Mouse (Mus musculus) hindbrain, embryonic 16.5 days (tissue): ENCODE measurements around the gene Arhgef10l. TPM values are rescaled to one million over a fixed set of nuclear protein-coding genes. Genes with fewer than 3 reads are reported as not detected.

ENCODE experiments used
- ATAC-seq: fragments of 200-750 bp; cut with Nextera tagmentation; 2 replicates; pipeline ENCODE4 v1.8.0; 2017; ENCODE audit warnings: moderate TSS enrichment, moderate library complexity
- H3K27ac ChIP-seq: fragments of 300-500 bp; sonication (generic); 2 replicates; pipeline ENCODE4 v1.5.1; 2014; ENCODE audit warnings: low read depth, mild to moderate bottlenecking, control low read depth, low read length, moderate library complexity
- H3K27me3 ChIP-seq: fragments of 300-500 bp; sonication (generic); replicated peaks from 2 replicates; pipeline ENCODE4 v1.6.1; 2014; ENCODE audit warnings: low read length; ENCODE audit not compliant: control insufficient read depth, insufficient read depth
- H3K36me3 ChIP-seq: fragments of 300-500 bp; sonication (generic); 2 replicates; pipeline ENCODE4 v1.6.1; 2014; ENCODE audit warnings: mild to moderate bottlenecking, low read length, moderate library complexity, mixed read lengths; ENCODE audit not compliant: control insufficient read depth, insufficient read depth
- H3K4me1 ChIP-seq: fragments of 300-500 bp; sonication (generic); 2 replicates; pipeline ENCODE4 v1.6.1; 2014; ENCODE audit warnings: low read depth, low read length; ENCODE audit not compliant: control insufficient read depth, insufficient read depth
- H3K4me2 ChIP-seq: fragments of 300-500 bp; sonication (generic); 2 replicates; pipeline ENCODE4 v1.6.1; 2014; ENCODE audit warnings: mild to moderate bottlenecking, low read length, control low read depth, moderate library complexity
- H3K4me3 ChIP-seq: fragments of 300-500 bp; sonication (generic); 2 replicates; pipeline ENCODE4 v1.5.1; 2014; ENCODE audit warnings: mild to moderate bottlenecking, low read length, control low read depth, moderate library complexity
- H3K9ac ChIP-seq: fragments of 300-500 bp; sonication (generic); 2 replicates; pipeline ENCODE4 v1.6.1; 2014; ENCODE audit warnings: low read depth, mild to moderate bottlenecking, control low read depth, low read length, moderate library complexity
- H3K9me3 ChIP-seq: fragments of 300-500 bp; sonication (generic); 2 replicates; pipeline ENCODE4 v1.6.1; 2014; ENCODE audit warnings: mild to moderate bottlenecking, low read length, moderate library complexity; ENCODE audit not compliant: control insufficient read depth
- WGBS: fragments of 180-500 bp; shearing (Covaris S2); extraction: QIAGEN DNeasy Blood & Tissue Kit; methylation state at CpG from one replicate; pipeline ENCODE4 v1.1.7; 2014; 5-methylcytosine and 5-hydroxymethylcytosine counted together
- polyA plus RNA-seq: library from polyadenylated mRNA; unstranded; fragments of >200 nt; fragmentation: Nextera tagmentation; extraction: Ambion mirVana; gene quantifications from 2 replicates; pipeline ENCODE4 v1.2.1, GENCODE M21; 2015

Arhgef10l gene
- polyA plus RNA-seq, 1 experiment from 2014 or later, result 20.7 TPM

- no peaks in the 10 kb centered on the region for H3K9me3 ChIP-seq
- peaks cover 14% of the 10 kb centered on the region for H3K4me1 ChIP-seq
- no peak overlapping the region for H3K4me3 ChIP-seq
- H3K27me3 ChIP-seq, result no peaks in the 10 kb centered on the region
- ATAC-seq, result no peak
- H3K4me2 ChIP-seq, result no peak overlapping the region
- 47% methylated on average over 9 of the region's 9 CpGs for WGBS
- H3K27ac ChIP-seq, result no peak overlapping the region
- H3K36me3 ChIP-seq, result peaks cover 7% of the 10 kb centered on the region; the same call in 1 of the 2 replicates
- no peak overlapping the region for H3K9ac ChIP-seq
These were observed 134.8 kb downstream of the Arhgef10l start for GRCm38 (mm10) chr4:140531024-140531423.

- Histone ChIP-seq H3K4me3 (no peak overlapping the region), H3K27ac (no peak overlapping the region), H3K9me3 (no peaks in the 10 kb centered on the region), H3K9ac (no peak overlapping the region), H3K36me3 (peaks cover 3% of the 10 kb centered on the region; the same call in 1 of the 2 replicates), H3K4me1 (peaks cover 14% of the 10 kb centered on the region), H3K27me3 (no peaks in the 10 kb centered on the region), H3K4me2 (no peak overlapping the region)
- no peak for ATAC-seq
- WGBS, result 49% methylated on average over 14 of the region's 14 CpGs
These were observed 136.1 kb downstream of the Arhgef10l start for GRCm38 (mm10) chr4:140529735-140530134.

GRCm38 (mm10) chr4:140528443-140528842 lies 137.4 kb downstream of the Arhgef10l start:
- WGBS, result 54% methylated on average over 5 of the region's 5 CpGs
- no peak for ATAC-seq
- Histone ChIP-seq H3K27me3 (no peaks in the 10 kb centered on the region), H3K27ac (no peak overlapping the region), H3K4me2 (no peak overlapping the region), H3K4me1 (peaks cover 11% of the 10 kb centered on the region), H3K9ac (no peak overlapping the region), H3K4me3 (no peak overlapping the region), H3K36me3 (peaks cover 2% of the 10 kb centered on the region; the same call in 1 of the 2 replicates), H3K9me3 (no peaks in the 10 kb centered on the region)

DNA sequence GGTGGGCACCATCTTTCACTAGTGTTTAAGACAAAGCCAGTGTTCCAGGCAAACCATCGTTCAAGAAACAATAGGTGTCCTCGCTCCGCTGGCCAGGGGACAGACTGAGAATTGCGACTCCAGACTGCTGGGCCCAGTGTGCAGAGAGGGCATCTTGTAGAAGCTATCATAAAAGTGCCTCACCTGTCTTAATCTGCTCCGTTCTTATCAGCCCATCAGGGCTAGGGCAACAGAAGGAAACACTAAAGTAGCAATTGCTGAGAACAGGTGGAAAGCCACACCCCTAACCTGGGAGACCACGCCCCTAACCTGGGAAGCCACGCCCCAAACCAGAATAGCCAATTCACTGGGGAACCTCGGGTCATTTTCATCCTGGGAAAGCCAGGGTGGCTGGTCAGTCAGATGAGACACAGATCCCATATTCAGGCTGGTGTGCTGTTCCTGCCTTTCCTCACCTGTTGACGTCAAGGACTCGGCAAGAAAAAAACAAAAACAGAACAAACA lies 140.1 kb downstream of the Arhgef10l start:
- ATAC-seq, result no peak
- H3K36me3 ChIP-seq, result peaks cover 2% of the 10 kb centered on the region; the same call in 1 of the 2 replicates
- H3K27ac ChIP-seq, result no peak overlapping the region
- H3K9ac ChIP-seq, result no peak overlapping the region
- no peaks in the 10 kb centered on the region for H3K27me3 ChIP-seq
- H3K4me2 ChIP-seq, result no peak overlapping the region
- H3K9me3 ChIP-seq, result no peaks in the 10 kb centered on the region
- H3K4me3 ChIP-seq, result no peak overlapping the region
- 68% methylated on average over 10 of the region's 10 CpGs for WGBS
- peaks cover 2% of the 10 kb centered on the region for H3K4me1 ChIP-seq

GRCm38 (mm10) chr4:140524927-140525326 lies 140.9 kb downstream of the Arhgef10l start:
- H3K9ac ChIP-seq, result no peak overlapping the region

GRCm38 (mm10) chr4:140522873-140523272 lies 142.9 kb downstream of the Arhgef10l start:
- WGBS, result 94% methylated on average over 4 of the region's 4 CpGs
- Histone ChIP-seq H3K36me3 (peaks cover 2% of the 10 kb centered on the region; the same call in 1 of the 2 replicates), H3K4me1 (no peaks in the 10 kb centered on the region; the same call in 1 of the 2 replicates), H3K9ac (no peak overlapping the region), H3K27ac (no peak overlapping the region), H3K4me3 (no peak overlapping the region), H3K9me3 (no peaks in the 10 kb centered on the region), H3K4me2 (no peak overlapping the region), H3K27me3 (no peaks in the 10 kb centered on the region)
- ATAC-seq, result no peak

More at GRCm38 (mm10) chr4:140524927-140525326, 140.9 kb downstream of the Arhgef10l start:
- Histone ChIP-seq H3K9me3 (no peaks in the 10 kb centered on the region), H3K27ac (no peak overlapping the region), H3K4me3 (no peak overlapping the region), H3K27me3 (no peaks in the 10 kb centered on the region), H3K4me1 (peaks cover 2% of the 10 kb centered on the region), H3K36me3 (peaks cover 2% of the 10 kb centered on the region; the same call in 1 of the 2 replicates), H3K4me2 (no peak overlapping the region)
- 66% methylated on average over 13 of the region's 13 CpGs for WGBS
- no peak for ATAC-seq

DNA sequence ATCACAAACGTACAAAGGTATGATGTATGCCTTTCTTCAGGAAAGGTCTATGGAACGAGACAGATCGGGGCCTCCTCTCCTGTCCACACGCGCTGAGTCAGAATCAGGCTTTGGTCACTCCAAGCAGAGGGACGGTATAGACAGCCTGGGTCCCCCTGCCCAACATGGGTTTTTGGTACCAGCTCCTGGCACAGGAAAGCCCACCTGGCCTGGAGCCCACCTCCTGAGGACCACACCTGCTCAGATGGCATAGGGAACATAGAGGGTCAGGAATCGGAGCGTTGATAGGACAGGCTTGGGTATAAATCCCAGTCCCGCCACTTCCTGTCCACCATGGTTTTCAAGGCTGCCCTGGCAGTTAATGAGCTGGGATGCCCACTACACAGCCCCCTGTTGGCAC lies 145.1 kb downstream of the Arhgef10l start:
- Histone ChIP-seq H3K4me2 (no peak overlapping the region), H3K9ac (no peak overlapping the region), H3K4me1 (no peaks in the 10 kb centered on the region; the same call in 1 of the 2 replicates), H3K27me3 (no peaks in the 10 kb centered on the region), H3K27ac (no peak overlapping the region), H3K36me3 (peaks cover 8% of the 10 kb centered on the region), H3K4me3 (no peak overlapping the region), H3K9me3 (no peaks in the 10 kb centered on the region)
- ATAC-seq, result no peak
- 94% methylated on average over 9 of the region's 9 CpGs for WGBS

DNA sequence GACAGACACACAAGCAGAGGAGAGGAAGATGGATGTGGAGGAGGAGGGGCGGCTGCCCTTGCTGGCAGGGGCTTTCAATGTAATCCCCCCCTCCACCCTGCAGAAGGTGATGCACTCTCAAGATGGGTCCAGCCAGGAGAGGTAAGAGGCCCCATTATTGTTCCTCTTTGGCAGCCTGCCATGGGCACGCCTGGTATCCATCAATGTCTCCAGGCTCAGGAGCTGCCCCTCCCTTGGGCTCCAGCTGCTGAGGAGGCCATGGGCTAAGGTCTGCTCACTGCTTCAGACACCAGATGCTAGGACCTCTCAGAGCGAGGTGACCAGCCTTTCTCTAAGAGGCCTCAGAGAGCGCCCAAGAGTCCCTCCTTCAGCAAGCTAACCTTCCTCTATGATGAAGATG lies 152.0 kb downstream of the Arhgef10l start:
- Histone ChIP-seq H3K9me3 (no peaks in the 10 kb centered on the region), H3K27ac (no peak overlapping the region), H3K4me1 (no peaks in the 10 kb centered on the region), H3K4me2 (no peak overlapping the region), H3K36me3 (peaks cover 24% of the 10 kb centered on the region), H3K9ac (no peak overlapping the region), H3K4me3 (no peak overlapping the region), H3K27me3 (no peaks in the 10 kb centered on the region)
- 72% methylated on average over 4 of the region's 4 CpGs for WGBS
- no peak for ATAC-seq

- no peak overlapping the region for H3K27ac ChIP-seq
- no peak overlapping the region for H3K4me3 ChIP-seq
- peaks cover 10% of the 10 kb centered on the region for H3K36me3 ChIP-seq
- H3K9ac ChIP-seq, result no peak overlapping the region
- H3K27me3 ChIP-seq, result no peaks in the 10 kb centered on the region
- no peak overlapping the region for H3K4me2 ChIP-seq
- no peak for ATAC-seq
- H3K9me3 ChIP-seq, result no peaks in the 10 kb centered on the region
- H3K4me1 ChIP-seq, result peaks cover 4% of the 10 kb centered on the region
These were observed 156.0 kb downstream of the Arhgef10l start for GRCm38 (mm10) chr4:140509856-140510255.
